Mouse (Mus musculus): ENCODE data around the gene Bmp2k. TPM values are rescaled to one million over a fixed set of nuclear protein-coding genes. Genes with fewer than 3 reads are reported as not detected.
A peak's percentile ranks its signal among the peaks of the same experiment; 100 is the strongest.
"Not testable (repeated sequence)": the region's sequence is repeated elsewhere in the genome, so short reads cannot be mapped to it uniquely, and the experiment has no call there.

The Bmp2k gene
- polyA plus RNA-seq, 2 experiments, result 14.0 to 30.2 TPM

GRCm38 (mm10) chr5:97024834-97025233 lies 27.3 kb downstream of the Bmp2k start:
- Histone ChIP-seq H3K27me3 (ENCODE audit: control insufficient read depth, insufficient read depth, low read length) (no peaks in the 10 kb centered on the region), H3K9ac (replicated peaks) (no peak overlapping the region), H3K27ac (peak overlapping the region; percentile 35), H3K9me3 (ENCODE audit: control insufficient read depth, low read length) (no peaks in the 10 kb centered on the region), H3K36me3 (replicated peaks; ENCODE audit: control insufficient read depth, insufficient read depth, low read depth) (peaks cover 42% of the 10 kb centered on the region), H3K4me3 (ENCODE audit: insufficient read depth in 1 of 2, low read depth in 2 of 2, low read length in 2 of 2) (no peak overlapping the region), H3K4me1 (replicated peaks; ENCODE audit: control insufficient read depth in 2 of 2, insufficient read depth in 2 of 2, low read length in 1 of 2) (peaks cover 43 to 64% of the 10 kb centered on the region in 2 experiments), H3K4me2 (ENCODE audit: low read depth) (no peak overlapping the region)
- DNase-seq (ENCODE audit: low read depth in 3 of 3, low spot score in 3 of 3) (no peak), ATAC-seq (ENCODE audit: insufficient read depth) (no peak)
- WGBS (ENCODE audit: insufficient replicate concordance), result 74% methylated on average over 5 of the region's 5 CpGs
- TF ChIP-seq EP300 (IDR thresholded peaks at IDR 0.05; ENCODE audit: low read depth) (no peak), CTCF (IDR thresholded peaks at IDR 0.05; ENCODE audit: low read depth) (no peak)

- no peak for DNase-seq (ENCODE audit: low read depth in 3 of 3, low spot score in 3 of 3)
- no peaks in the 10 kb centered on the region for H3K27me3 ChIP-seq (ENCODE audit: control insufficient read depth, insufficient read depth, low read length)
- no peaks in the 10 kb centered on the region for H3K9me3 ChIP-seq (ENCODE audit: control insufficient read depth, low read length)
- no peak overlapping the region; the same call in 1 of the 2 replicates for H3K27ac ChIP-seq
- peaks cover 45% of the 10 kb centered on the region for H3K36me3 ChIP-seq (replicated peaks; ENCODE audit: control insufficient read depth, insufficient read depth, low read depth)
- TF ChIP-seq EP300 (IDR thresholded peaks at IDR 0.05; ENCODE audit: low read depth) (no peak), CTCF (IDR thresholded peaks at IDR 0.05; ENCODE audit: low read depth) (no peak)
- peaks cover 41 to 62% of the 10 kb centered on the region in 2 experiments for H3K4me1 ChIP-seq (replicated peaks; ENCODE audit: control insufficient read depth in 2 of 2, insufficient read depth in 2 of 2, low read length in 1 of 2)
- ATAC-seq (ENCODE audit: insufficient read depth), result no peak
- WGBS (ENCODE audit: insufficient replicate concordance), result 81% methylated on average over 6 of the region's 6 CpGs
- H3K9ac ChIP-seq (replicated peaks), result no peak overlapping the region
- H3K4me2 ChIP-seq (ENCODE audit: low read depth), result no peak overlapping the region
- no peak overlapping the region for H3K4me3 ChIP-seq (ENCODE audit: insufficient read depth in 1 of 2, low read depth in 2 of 2, low read length in 2 of 2)
Measured at GRCm38 (mm10) chr5:97025650-97026049, 28.2 kb downstream of the Bmp2k start.

GRCm38 (mm10) chr5:97028004-97028403 lies 30.5 kb downstream of the Bmp2k start:
- Histone ChIP-seq H3K4me1 (replicated peaks; ENCODE audit: control insufficient read depth in 2 of 2, insufficient read depth in 2 of 2, low read length in 1 of 2) (peaks cover 25 to 47% of the 10 kb centered on the region in 2 experiments), H3K9ac (replicated peaks) (no peak overlapping the region), H3K27me3 (ENCODE audit: control insufficient read depth, insufficient read depth, low read length) (no peaks in the 10 kb centered on the region), H3K27ac (no peak overlapping the region), H3K36me3 (replicated peaks; ENCODE audit: control insufficient read depth, insufficient read depth, low read depth) (peaks cover 64% of the 10 kb centered on the region), H3K4me3 (ENCODE audit: insufficient read depth in 1 of 2, low read depth in 2 of 2, low read length in 2 of 2) (no peak overlapping the region), H3K4me2 (ENCODE audit: low read depth) (no peak overlapping the region), H3K9me3 (ENCODE audit: control insufficient read depth, low read length) (no peaks in the 10 kb centered on the region)
- ATAC-seq (ENCODE audit: insufficient read depth), result no peak
- DNase-seq (ENCODE audit: low read depth in 3 of 3, low spot score in 3 of 3), result no peak
- TF ChIP-seq CTCF (IDR thresholded peaks at IDR 0.05; ENCODE audit: low read depth) (no peak), EP300 (IDR thresholded peaks at IDR 0.05; ENCODE audit: low read depth) (no peak)
- WGBS (ENCODE audit: insufficient replicate concordance), result 82% methylated on average over 8 of the region's 8 CpGs

GRCm38 (mm10) chr5:97028840-97029239 lies 31.4 kb downstream of the Bmp2k start:
- not testable (repeated sequence) for H3K27me3 ChIP-seq (ENCODE audit: control insufficient read depth, insufficient read depth, low read length); DNase-seq (ENCODE audit: low read depth in 3 of 3, low spot score in 3 of 3); H3K4me2 ChIP-seq (ENCODE audit: low read depth); H3K9me3 ChIP-seq (ENCODE audit: control insufficient read depth, low read length); H3K27ac ChIP-seq; H3K4me3 ChIP-seq (ENCODE audit: insufficient read depth in 1 of 2, low read depth in 2 of 2, low read length in 2 of 2); H3K9ac ChIP-seq (replicated peaks)
- Histone ChIP-seq H3K36me3 (replicated peaks; ENCODE audit: control insufficient read depth, insufficient read depth, low read depth) (peaks cover 67% of the 10 kb centered on the region), H3K4me1 (replicated peaks; ENCODE audit: control insufficient read depth in 2 of 2, insufficient read depth in 2 of 2, low read length in 1 of 2) (peaks cover 23 to 47% of the 10 kb centered on the region in 2 experiments)
- peak; percentile 47; the same call in 1 of the 2 replicates for ATAC-seq (ENCODE audit: insufficient read depth)
- WGBS (ENCODE audit: insufficient replicate concordance), result 3% methylated on average over 1 of the region's 1 CpGs

- no peak overlapping the region for H3K9ac ChIP-seq (replicated peaks)
- H3K27ac ChIP-seq, result no peak overlapping the region
Measured at GRCm38 (mm10) chr5:97031771-97032170, 34.3 kb downstream of the Bmp2k start.

More at GRCm38 (mm10) chr5:97031771-97032170, 34.3 kb downstream of the Bmp2k start:
- no peak for TF ChIP-seq EP300 (IDR thresholded peaks at IDR 0.05; ENCODE audit: low read depth)
- no peak for TF ChIP-seq CTCF (IDR thresholded peaks at IDR 0.05; ENCODE audit: low read depth)
- H3K4me2 ChIP-seq (ENCODE audit: low read depth), result no peak overlapping the region
- DNase-seq (ENCODE audit: low read depth in 3 of 3, low spot score in 3 of 3) (no peak), ATAC-seq (ENCODE audit: insufficient read depth) (no peak)
- no peaks in the 10 kb centered on the region for H3K9me3 ChIP-seq (ENCODE audit: control insufficient read depth, low read length)
- no peaks in the 10 kb centered on the region for H3K27me3 ChIP-seq (ENCODE audit: control insufficient read depth, insufficient read depth, low read length)
- peaks cover 13 to 28% of the 10 kb centered on the region in 2 experiments for H3K4me1 ChIP-seq (replicated peaks; ENCODE audit: control insufficient read depth in 2 of 2, insufficient read depth in 2 of 2, low read length in 1 of 2)
- 88% methylated on average over 6 of the region's 6 CpGs for WGBS (ENCODE audit: insufficient replicate concordance)
- H3K4me3 ChIP-seq (ENCODE audit: insufficient read depth in 1 of 2, low read depth in 2 of 2, low read length in 2 of 2), result no peak overlapping the region
- peaks cover 82% of the 10 kb centered on the region for H3K36me3 ChIP-seq (replicated peaks; ENCODE audit: control insufficient read depth, insufficient read depth, low read depth)
